ENCODE assay signal across 15 mouse cellular contexts in genomic region chr3:145760547-145760946, GRCm38 (mm10). TPM values are rescaled to one million over a fixed set of nuclear protein-coding genes. Genes with fewer than 3 reads are reported as not detected.
DNase-seq lines count a peak whose midpoint lies in the region; ATAC-seq and TF ChIP-seq lines count a peak whose summit lies in the region.
"Had no signal": no experiment of that assay in that cellular context is flagged by ENCODE, and none has a peak within 500 bp of the region (broad histone marks: within the 10 kb centered on the region; RNA-seq: fewer than 3 reads in every experiment).

No protein-coding gene starts in this region.

- peaks cover 28% of the 10 kb centered on the region for H3K4me1 ChIP-seq in forebrain, embryonic 16.5 days (replicated peaks; ENCODE audit: control insufficient read depth, insufficient read depth, low read length)
- H3K4me1 ChIP-seq in kidney, postnatal 0 days (replicated peaks; ENCODE audit: insufficient read depth, low read length) = peaks cover 11% of the 10 kb centered on the region; the same call in 1 of the 2 replicates
- peaks cover 15% of the 10 kb centered on the region for H3K4me1 ChIP-seq in liver, postnatal 0 days (ENCODE audit: insufficient read depth)

- 89% methylated on average over 3 of the region's 3 CpGs for WGBS in forebrain, embryonic 16.5 days
- WGBS in kidney, postnatal 0 days = 96% methylated on average over 3 of the region's 3 CpGs
- WGBS in liver, postnatal 0 days (ENCODE audit: insufficient replicate concordance) = 56% methylated on average over 3 of the region's 3 CpGs

- H3K27ac ChIP-seq in forebrain, embryonic 16.5 days (ENCODE audit: low read length) = no peak overlapping the region
- H3K27ac ChIP-seq in kidney, postnatal 0 days = no peak overlapping the region
- H3K27ac ChIP-seq in liver, postnatal 0 days (ENCODE audit: low read depth) = peak overlapping the region; percentile 80
- H3K27ac ChIP-seq: lung, embryonic 15.5 days had no signal

- no peak overlapping the region for H3K4me3 ChIP-seq in forebrain, embryonic 16.5 days (replicated peaks; ENCODE audit: low read length)
- no peak overlapping the region for H3K4me3 ChIP-seq in kidney, postnatal 0 days (replicated peaks; ENCODE audit: low read depth, low read length)
- H3K4me3 ChIP-seq in liver, postnatal 0 days (ENCODE audit: low read depth, low read length) = peak overlapping the region; percentile 58; the same call in 1 of the 2 replicates
- H3K4me3 ChIP-seq: lung, embryonic 15.5 days had no signal

- peak overlapping the region; percentile 98 for H3K4me2 ChIP-seq in forebrain, embryonic 16.5 days (ENCODE audit: low read length)
- peak overlapping the region; percentile 75; the same call in 1 of the 2 replicates for H3K4me2 ChIP-seq in kidney, postnatal 0 days (ENCODE audit: low read length)
- peak overlapping the region; percentile 85 for H3K4me2 ChIP-seq in liver, postnatal 0 days (ENCODE audit: low read depth, low read length)

- TF ChIP-seq CTCF in kidney, postnatal 0 days (IDR thresholded peaks at IDR 0.05; ENCODE audit: low read depth) = no peak
- TF ChIP-seq CTCF in liver, postnatal 0 days (IDR thresholded peaks at IDR 0.05; ENCODE audit: low read depth) = no peak

- no peaks in the 10 kb centered on the region for H3K27me3 ChIP-seq in forebrain, embryonic 16.5 days (replicated peaks; ENCODE audit: control insufficient read depth, insufficient read depth, low read length)
- H3K27me3 ChIP-seq in kidney, postnatal 0 days (ENCODE audit: insufficient read depth, low read length) = no peaks in the 10 kb centered on the region
- peaks cover 14% of the 10 kb centered on the region for H3K27me3 ChIP-seq in liver, postnatal 0 days (ENCODE audit: insufficient read depth, low read length)

- DNase-seq in kidney, adult 8-10 months = peak; percentile 57 to 70
- DNase-seq in kidney, postnatal 4 days = no peak
- no peak for DNase-seq in kidney, postnatal 0 days (ENCODE audit: low spot score)
- no peak for DNase-seq in liver, postnatal 0 days
- no peak for DNase-seq in thymus, postnatal 25 days
- DNase-seq in cerebellum, adult 11 months = no peak
- DNase-seq in layer of hippocampus, adult 11-12 months (ENCODE audit: low spot score) = no peak
- DNase-seq: adrenal gland, postnatal 10 days; cerebellum, adult 9-11 months; gastrocnemius, postnatal 14 days; layer of hippocampus, adult 9-11 months; retina, postnatal 1 day; thymus, postnatal 36 days had no signal

- H3K9ac ChIP-seq in forebrain, embryonic 16.5 days (replicated peaks; ENCODE audit: low read depth, low read length) = no peak overlapping the region
- no peak overlapping the region for H3K9ac ChIP-seq in kidney, postnatal 0 days (ENCODE audit: low read depth, low read length)
- no peak overlapping the region for H3K9ac ChIP-seq in liver, postnatal 0 days (replicated peaks)
- H3K9ac ChIP-seq: lung, embryonic 15.5 days had no signal

- no peaks in the 10 kb centered on the region for H3K9me3 ChIP-seq in forebrain, embryonic 16.5 days (ENCODE audit: control insufficient read depth, low read length)
- no peaks in the 10 kb centered on the region for H3K9me3 ChIP-seq in kidney, postnatal 0 days (replicated peaks; ENCODE audit: low read length)
- no peaks in the 10 kb centered on the region for H3K9me3 ChIP-seq in liver, postnatal 0 days (ENCODE audit: low read length)
- H3K9me3 ChIP-seq: lung, embryonic 15.5 days had no signal

- no peak for ATAC-seq in forebrain, embryonic 16.5 days
- ATAC-seq in kidney, postnatal 0 days (replicated peaks; ENCODE audit: low FRiP score, low read depth) = no peak
- peak; percentile 21; the same call in 1 of the 2 replicates for ATAC-seq in liver, postnatal 0 days

- no peaks in the 10 kb centered on the region for H3K36me3 ChIP-seq in forebrain, embryonic 16.5 days (ENCODE audit: control insufficient read depth, insufficient read depth)
- no peaks in the 10 kb centered on the region for H3K36me3 ChIP-seq in kidney, postnatal 0 days (ENCODE audit: insufficient read depth, low read length)
- H3K36me3 ChIP-seq in liver, postnatal 0 days (replicated peaks; ENCODE audit: insufficient read depth, low read length) = no peaks in the 10 kb centered on the region
- H3K36me3 ChIP-seq: lung, embryonic 15.5 days had no signal

- no peak for TF ChIP-seq EP300 in liver, postnatal 0 days (IDR thresholded peaks at IDR 0.05; ENCODE audit: low read depth)

RNA-seq across cellular contexts. Expression of gene Ddah1, which starts 2.1 kb away (rescaled TPM):
- polyA plus RNA-seq in forebrain, embryonic 16.5 days (2015; fragmentation: Nextera tagmentation; extraction: Ambion mirVana) = 145 and 150 TPM in 2 replicates
- polyA plus RNA-seq in kidney, postnatal 0 days (2015; fragmentation: Nextera tagmentation; extraction: Ambion mirVana) = 108 and 119 TPM in 2 replicates
- 45.1 and 60.8 TPM in 2 replicates for polyA plus RNA-seq in liver, postnatal 0 days (2015; fragmentation: Nextera tagmentation; extraction: Ambion mirVana)

Comparison
In these comparisons a context has a peak if more than half of its experiments do, and no peak if none do; other contexts are left out.
1. DNase-seq: peak in kidney, adult 8-10 months (2 of 2); none in kidney, postnatal 4 days (0 of 2), kidney, postnatal 0 days (single experiment), liver, postnatal 0 days (single experiment), thymus, postnatal 25 days (single experiment), cerebellum, adult 11 months (single experiment) and layer of hippocampus, adult 11-12 months (single experiment).
2. Peak in every context shown above with its lines, with median percentiles within 50 percentile points of each other: H3K4me2 ChIP-seq.